Mouse (Mus musculus): ENCODE measurements at regions not wholly inside any gene's neighbourhood (a gene's known extent, or its start where the extent isn't known, plus 50 kb on each side); places are given as distances from the start of the nearest gene placed in this dataset.

- TF ChIP-seq CTCF (IDR thresholded peaks at IDR 0.05; ENCODE audit: low read depth, low read length) (no peak), POLR2A (IDR thresholded peaks at IDR 0.05; ENCODE audit: insufficient read depth, low read length) (no peak), EP300 (IDR thresholded peaks at IDR 0.05; ENCODE audit: insufficient read depth, low read depth, low read length) (no peak)
Measured at GRCm38 (mm10) chrX:12968979-12969746, 102.1 kb upstream of the Usp9x start.
